Mouse (Mus musculus) megakaryocyte progenitor cell, adult 5-6 weeks (primary cell): Measurements from ENCODE around the gene Mnt. TPM values are rescaled to one million over a fixed set of nuclear protein-coding genes. Genes with fewer than 3 reads are reported as not detected.

ENCODE experiments used
- total RNA-seq, 2 experiments: library from RNA; stranded (forward) in 1 of 2; stranded (reverse) in 1 of 2; fragments of 157-497, 149-512 nt in 1 of 2; fragments of 200-1000 nt in 1 of 2; gene quantifications; 2 replicates each; pipeline versions ENCODE4 v1.2.3 to v1.2.4; 2015 to 2017

Gene Mnt
- total RNA-seq, 2 experiments from 2014 or later: 2.7 to 13.1 TPM

Other genes starting within 250 kb of the Mnt start
- gene Rap1gap2, start 220.0 kb upstream of the Mnt start, total RNA-seq (2015): 1.1 and 1.4 TPM in 2 replicates
- 1.3 TPM in 2 replicates for gene Rap1gap2, start 220.0 kb upstream of the Mnt start, total RNA-seq (2017)
- 0.05 TPM in 1 of 2 replicates, not detected in the other for gene Ccdc92b, start 211.3 kb upstream of the Mnt start, total RNA-seq (2015)
- gene Ccdc92b, start 211.3 kb upstream of the Mnt start, total RNA-seq (2017): 0.10 TPM in 1 of 2 replicates, not detected in the other
- gene Cluh, start 181.4 kb upstream of the Mnt start, total RNA-seq (2015): 35.5 and 40.7 TPM in 2 replicates
- gene Cluh, start 181.4 kb upstream of the Mnt start, total RNA-seq (2017): 36.4 and 38.3 TPM in 2 replicates
- 47.4 and 49.4 TPM in 2 replicates for gene Pafah1b1, start 106.2 kb upstream of the Mnt start, total RNA-seq (2015)
- gene Pafah1b1, start 106.2 kb upstream of the Mnt start, total RNA-seq (2017): 49.0 and 51.1 TPM in 2 replicates
- 13.9 and 14.3 TPM in 2 replicates for gene Mettl16, start 60.1 kb upstream of the Mnt start, total RNA-seq (2015)
- gene Mettl16, start 60.1 kb upstream of the Mnt start, total RNA-seq (2017): 36.2 and 45.6 TPM in 2 replicates
- 4.1 and 4.5 TPM in 2 replicates for gene Sgsm2, start 66.1 kb downstream of the Mnt start, total RNA-seq (2015)
- 3.7 and 6.9 TPM in 2 replicates for gene Sgsm2, start 66.1 kb downstream of the Mnt start, total RNA-seq (2017)
- 43.2 and 50.0 TPM in 2 replicates for gene Tsr1, start 67.2 kb downstream of the Mnt start, total RNA-seq (2015)
- 67.8 and 96.1 TPM in 2 replicates for gene Tsr1, start 67.2 kb downstream of the Mnt start, total RNA-seq (2017)
- 15.3 and 23.1 TPM in 2 replicates for gene Smg6, start 94.9 kb downstream of the Mnt start, total RNA-seq (2015)
- gene Smg6, start 94.9 kb downstream of the Mnt start, total RNA-seq (2017): 29.5 and 32.7 TPM in 2 replicates
- gene Srr, start 95.0 kb downstream of the Mnt start, total RNA-seq (2015): 5.8 and 6.3 TPM in 2 replicates
- gene Srr, start 95.0 kb downstream of the Mnt start, total RNA-seq (2017): 4.4 and 6.1 TPM in 2 replicates